Mouse (Mus musculus): ENCODE data around the gene Tpk1. TPM values are rescaled to one million over a fixed set of nuclear protein-coding genes. Genes with fewer than 3 reads are reported as not detected.
"Not testable (repeated sequence)": the region's sequence is repeated elsewhere in the genome, so short reads cannot be mapped to it uniquely, and the experiment has no call there.

Tpk1 gene
- total RNA-seq, 4 experiments from 2014 or later: 2.2 to 5.8 (median 4.1) TPM

GRCm38 (mm10) chr6:43642375-43642774 is 23.7 kb downstream of the Tpk1 start:
- peak in 1 of 2 experiments; percentile 62 for DNase-seq (ENCODE audit: low spot score in 2 of 2)

GRCm38 (mm10) chr6:43640621-43641020 is 25.5 kb downstream of the Tpk1 start:
- DNase-seq (ENCODE audit: low spot score in 2 of 2): no peak

- no peak for DNase-seq (ENCODE audit: low spot score in 2 of 2)
These were observed 27.2 kb downstream of the Tpk1 start for GRCm38 (mm10) chr6:43638865-43639264.

- no peak for DNase-seq (ENCODE audit: low spot score in 2 of 2)
These were observed 28.0 kb downstream of the Tpk1 start for GRCm38 (mm10) chr6:43638119-43638518.

- DNase-seq (ENCODE audit: low spot score in 2 of 2): no peak
These were observed 29.0 kb downstream of the Tpk1 start for GRCm38 (mm10) chr6:43636980-43637638.

- no peak for DNase-seq (ENCODE audit: low spot score in 2 of 2)
These were observed 32.6 kb downstream of the Tpk1 start for GRCm38 (mm10) chr6:43633308-43633963.

GRCm38 (mm10) chr6:43632871-43633270 is 33.2 kb downstream of the Tpk1 start:
- no peak for DNase-seq (ENCODE audit: low spot score in 2 of 2)

GRCm38 (mm10) chr6:43623448-43623847 is 42.6 kb downstream of the Tpk1 start:
- DNase-seq (ENCODE audit: low spot score in 2 of 2): not testable (repeated sequence)

GRCm38 (mm10) chr6:43619258-43619657 is 46.8 kb downstream of the Tpk1 start:
- no peak for DNase-seq (ENCODE audit: low spot score in 2 of 2)

GRCm38 (mm10) chr6:43611770-43612169 is 54.3 kb downstream of the Tpk1 start:
- DNase-seq (ENCODE audit: low spot score in 2 of 2): no peak

- no peak for DNase-seq (ENCODE audit: low spot score in 2 of 2)
These were observed 75.1 kb downstream of the Tpk1 start for GRCm38 (mm10) chr6:43590841-43591541.

GRCm38 (mm10) chr6:43585274-43585673 is 80.8 kb downstream of the Tpk1 start:
- DNase-seq (ENCODE audit: low spot score in 2 of 2): no peak

- no peak for DNase-seq (ENCODE audit: low spot score in 2 of 2)
These were observed 84.3 kb downstream of the Tpk1 start for GRCm38 (mm10) chr6:43581809-43582208.

- DNase-seq (ENCODE audit: low spot score in 2 of 2): no peak
These were observed 98.2 kb downstream of the Tpk1 start for GRCm38 (mm10) chr6:43567885-43568284.

- DNase-seq (ENCODE audit: low spot score in 2 of 2): no peak
These were observed 103.6 kb downstream of the Tpk1 start for GRCm38 (mm10) chr6:43562474-43562873.

GRCm38 (mm10) chr6:43551410-43551809 is 114.7 kb downstream of the Tpk1 start:
- DNase-seq (ENCODE audit: low spot score in 2 of 2): no peak

- DNase-seq (ENCODE audit: low spot score in 2 of 2): no peak
These were observed 119.5 kb downstream of the Tpk1 start for GRCm38 (mm10) chr6:43546537-43546936.

- DNase-seq (ENCODE audit: low spot score in 2 of 2): no peak
These were observed 128.7 kb downstream of the Tpk1 start for GRCm38 (mm10) chr6:43537252-43537870.

GRCm38 (mm10) chr6:43535459-43535858 is 130.6 kb downstream of the Tpk1 start:
- no peak for DNase-seq (ENCODE audit: low spot score in 2 of 2)

GRCm38 (mm10) chr6:43533323-43533722 is 132.8 kb downstream of the Tpk1 start:
- DNase-seq (ENCODE audit: low spot score in 2 of 2): no peak

- no peak for DNase-seq (ENCODE audit: low spot score in 2 of 2)
These were observed 133.3 kb downstream of the Tpk1 start for GRCm38 (mm10) chr6:43532822-43533221.

- DNase-seq (ENCODE audit: low spot score in 2 of 2): no peak
These were observed 134.1 kb downstream of the Tpk1 start for GRCm38 (mm10) chr6:43531996-43532395.

Measured in left cerebral cortex, adult 8-10 months (tissue).